Mouse (Mus musculus) CD4-positive, CD25-positive, alpha-beta regulatory T cell, adult 4 months (primary cell): ENCODE data around the gene Scaf4. TPM values are rescaled to one million over a fixed set of nuclear protein-coding genes. Genes with fewer than 3 reads are reported as not detected.

Experiments used
- ATAC-seq: one replicate; pipeline ENCODE4 v1.8.0; 2017
- polyA plus RNA-seq, 2 experiments: library from polyadenylated mRNA; unstranded; fragments of 100-300 nt; shearing (Covaris generic); gene quantifications; one replicate each; pipeline ENCODE4 v1.2.1; 2017

Gene Scaf4
- 10 to 100 TPM in 1 of 2 experiments, 1 to 10 TPM in 1; 9.9 to 11.4 TPM for polyA plus RNA-seq

- ATAC-seq = peak; percentile 86
These were observed at the start of gene Scaf4 for GRCm38 (mm10) chr16:90283905-90284891. Gene Scaf4, minus strand, starts transcription at chr16:90284503.

GRCm38 (mm10) chr16:90332553-90332952, 48.2 kb upstream of the Scaf4 start:
- ATAC-seq = no peak

GRCm38 (mm10) chr16:90330979-90331378, 46.7 kb upstream of the Scaf4 start:
- ATAC-seq = peak; percentile 78

- no peak for ATAC-seq
These were observed 45.2 kb upstream of the Scaf4 start for GRCm38 (mm10) chr16:90329511-90329910.

- ATAC-seq = peak; percentile 97
These were observed 38.7 kb upstream of the Scaf4 start for GRCm38 (mm10) chr16:90322850-90323528.

- no peak for ATAC-seq
These were observed 35.0 kb upstream of the Scaf4 start for GRCm38 (mm10) chr16:90319321-90319720.

GRCm38 (mm10) chr16:90318372-90318926, 34.1 kb upstream of the Scaf4 start:
- no peak for ATAC-seq

GRCm38 (mm10) chr16:90317777-90318176, 33.5 kb upstream of the Scaf4 start:
- no peak for ATAC-seq

- ATAC-seq = no peak
These were observed 31.6 kb upstream of the Scaf4 start for GRCm38 (mm10) chr16:90315881-90316280.

GRCm38 (mm10) chr16:90312449-90313082, 28.3 kb upstream of the Scaf4 start:
- ATAC-seq = no peak

GRCm38 (mm10) chr16:90310488-90311135, 26.3 kb upstream of the Scaf4 start:
- no peak for ATAC-seq

- ATAC-seq = no peak
These were observed 25.5 kb upstream of the Scaf4 start for GRCm38 (mm10) chr16:90309784-90310183.

- no peak for ATAC-seq
These were observed 19.6 kb upstream of the Scaf4 start for GRCm38 (mm10) chr16:90303988-90304299.

- ATAC-seq = no peak
These were observed 19.1 kb upstream of the Scaf4 start for GRCm38 (mm10) chr16:90303286-90303987.

- no peak for ATAC-seq
These were observed 17.4 kb upstream of the Scaf4 start for GRCm38 (mm10) chr16:90301706-90302105.

GRCm38 (mm10) chr16:90300896-90301295, 16.6 kb upstream of the Scaf4 start:
- no peak for ATAC-seq

- no peak for ATAC-seq
These were observed 15.3 kb upstream of the Scaf4 start for GRCm38 (mm10) chr16:90299591-90299990.

GRCm38 (mm10) chr16:90298426-90299300, 14.4 kb upstream of the Scaf4 start:
- peak; percentile 39 for ATAC-seq

- ATAC-seq = no peak
These were observed 13.4 kb upstream of the Scaf4 start for GRCm38 (mm10) chr16:90297479-90298425.
